Mouse (Mus musculus) left cerebral cortex, adult 11 months (tissue): ENCODE results near the gene Baiap2.

ENCODE experiments used
- DNase-seq: peaks from one replicate; pipeline ENCODE4 v3.0.0; 2022; ENCODE audit warnings: low spot score

Gene Baiap2

GRCm38 (mm10) chr11:119942727-119943427 is at the start of gene Baiap2:
Baiap2 (plus strand) TSS chr11:119942763.
- DNase-seq, result peak; percentile 92

GRCm38 (mm10) chr11:119893667-119894236 is 48.8 kb upstream of the Baiap2 start:
- no peak for DNase-seq

DNA sequence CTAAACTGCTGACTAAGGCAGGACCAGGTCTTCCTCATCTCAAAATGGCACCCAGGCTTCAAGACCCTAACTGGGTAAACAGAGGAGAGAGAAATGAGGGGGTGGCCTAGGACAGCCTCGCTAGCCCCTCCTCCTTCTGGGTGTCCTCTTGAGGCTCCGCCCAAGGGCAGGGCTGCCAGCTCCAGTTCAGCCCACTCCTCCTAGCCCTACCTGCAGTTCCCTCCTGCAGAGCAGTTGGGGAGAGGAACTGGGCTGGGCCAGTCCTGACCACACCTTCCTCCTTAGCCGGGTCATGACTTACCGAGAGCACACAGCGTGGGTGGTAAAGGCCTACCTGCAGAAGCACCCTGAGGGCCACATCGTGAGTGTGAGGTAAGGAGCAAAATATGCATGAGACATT is 47.9 kb upstream of the Baiap2 start:
- no peak for DNase-seq

DNA sequence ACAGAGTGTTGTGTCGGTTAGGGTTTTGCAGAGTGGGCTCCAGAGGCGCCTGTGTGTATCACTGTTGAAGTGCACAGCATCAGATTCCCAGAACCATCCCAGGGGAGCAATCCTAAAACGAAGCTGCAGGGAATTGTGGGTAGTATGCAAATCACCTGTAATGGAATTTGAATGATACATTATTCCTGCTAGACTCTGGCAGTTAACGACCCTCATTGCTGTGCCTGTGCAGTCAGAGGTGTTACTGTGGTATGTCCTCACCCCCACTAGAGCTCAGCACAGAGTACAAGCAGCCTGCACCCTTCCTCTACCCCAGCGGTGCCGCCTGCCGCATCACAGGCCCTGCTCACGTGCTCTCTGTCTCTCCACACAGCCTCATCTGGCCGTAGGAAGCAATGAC is 45.5 kb upstream of the Baiap2 start:
- DNase-seq, result no peak

- DNase-seq, result no peak
Measured at GRCm38 (mm10) chr11:119898976-119899375, 43.6 kb upstream of the Baiap2 start.

- DNase-seq, result no peak
Measured at GRCm38 (mm10) chr11:119901174-119901573, 41.4 kb upstream of the Baiap2 start.

GRCm38 (mm10) chr11:119902891-119903290 is 39.7 kb upstream of the Baiap2 start:
- no peak for DNase-seq

- DNase-seq, result no peak
Measured at GRCm38 (mm10) chr11:119904621-119905286, 37.8 kb upstream of the Baiap2 start.

- DNase-seq, result no peak
Measured at GRCm38 (mm10) chr11:119905794-119906193, 36.8 kb upstream of the Baiap2 start.

- no peak for DNase-seq
Measured at GRCm38 (mm10) chr11:119907006-119907650, 35.4 kb upstream of the Baiap2 start.

DNA sequence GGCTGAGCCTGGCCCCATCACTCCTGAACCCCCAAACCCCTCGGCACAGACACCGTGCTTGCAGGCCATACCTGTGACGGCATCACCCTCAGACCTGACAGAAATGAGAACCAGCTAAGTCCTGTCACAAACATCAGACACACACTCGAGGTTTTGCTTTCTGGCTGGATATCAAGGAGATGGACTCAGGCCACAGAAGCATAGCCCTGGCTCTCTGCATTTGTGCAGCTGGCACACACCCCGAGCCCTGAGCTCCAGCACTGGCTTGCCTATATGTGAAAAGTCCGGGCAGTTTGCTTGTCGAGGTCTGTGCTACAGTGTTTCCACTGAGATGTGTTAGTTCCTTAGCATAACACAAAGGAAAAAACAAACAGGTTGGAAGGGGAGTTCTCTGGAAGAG is 34.9 kb upstream of the Baiap2 start:
- DNase-seq, result no peak

GRCm38 (mm10) chr11:119909436-119909835 is 33.1 kb upstream of the Baiap2 start:
- no peak for DNase-seq

- no peak for DNase-seq
Measured at GRCm38 (mm10) chr11:119912845-119913244, 29.7 kb upstream of the Baiap2 start.

- peak; percentile 80 for DNase-seq
Measured at GRCm38 (mm10) chr11:119913291-119913934, 29.1 kb upstream of the Baiap2 start, which contains the start of gene Chmp6. Chmp6 (plus strand) TSS chr11:119913441.

GRCm38 (mm10) chr11:119913935-119914314 is 28.6 kb upstream of the Baiap2 start:
- DNase-seq, result no peak

DNA sequence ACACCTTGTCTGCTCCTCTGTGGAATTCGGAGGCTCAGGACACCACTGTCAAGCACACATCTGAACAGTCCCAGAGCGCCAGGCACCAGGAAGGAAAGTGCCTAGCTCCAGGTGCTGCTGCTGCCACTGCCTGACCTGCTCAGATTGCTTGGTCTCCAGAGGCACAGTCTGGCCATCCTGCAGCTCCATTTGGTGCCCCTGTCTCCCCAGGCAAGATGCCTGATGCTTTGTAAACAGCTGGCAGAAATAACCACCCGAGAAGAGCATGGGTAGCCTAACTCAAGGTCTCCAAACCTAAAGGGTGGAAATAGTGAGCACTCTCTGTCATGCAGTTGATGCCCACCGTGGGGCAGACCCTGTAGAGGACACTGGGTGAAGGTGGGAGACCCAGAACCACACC is 28.2 kb upstream of the Baiap2 start:
- DNase-seq, result no peak

- no peak for DNase-seq
Measured at GRCm38 (mm10) chr11:119915666-119916065, 26.9 kb upstream of the Baiap2 start.

DNA sequence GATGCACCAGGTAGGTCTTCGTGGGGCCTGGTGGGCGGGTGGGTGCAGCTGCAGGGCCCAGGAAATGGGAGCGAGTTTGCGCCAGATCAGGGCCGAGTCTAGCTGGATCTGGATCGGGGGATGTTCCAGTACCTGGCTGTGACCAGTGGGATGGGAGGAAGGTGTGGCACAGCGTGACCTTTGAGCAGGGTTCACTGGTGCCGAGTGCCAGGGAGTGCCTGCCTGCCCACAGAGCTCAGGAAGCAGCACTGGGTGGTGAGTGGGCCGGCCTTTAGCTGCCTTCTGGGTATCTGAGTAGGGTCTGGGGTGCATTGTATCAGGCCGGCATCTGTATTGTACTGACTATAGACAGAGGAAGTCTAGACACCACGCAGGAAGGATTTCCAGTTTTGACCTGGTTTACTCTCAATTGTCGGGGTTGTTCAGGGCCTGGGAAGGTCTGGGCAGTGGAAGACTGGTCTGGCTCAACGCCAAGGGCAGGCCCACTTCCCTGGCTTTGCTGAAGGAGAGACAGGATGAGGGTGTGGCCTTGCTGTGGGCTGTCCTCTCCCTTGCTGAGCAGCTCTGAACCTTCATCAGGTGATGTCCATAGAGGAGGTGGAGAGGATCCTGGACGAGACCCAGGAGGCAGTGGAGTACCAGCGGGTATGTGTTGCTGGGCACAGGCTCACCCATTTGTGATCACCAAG is 26.3 kb upstream of the Baiap2 start:
- DNase-seq, result no peak

GRCm38 (mm10) chr11:119916834-119917469 is 25.6 kb upstream of the Baiap2 start:
- DNase-seq, result no peak

DNA sequence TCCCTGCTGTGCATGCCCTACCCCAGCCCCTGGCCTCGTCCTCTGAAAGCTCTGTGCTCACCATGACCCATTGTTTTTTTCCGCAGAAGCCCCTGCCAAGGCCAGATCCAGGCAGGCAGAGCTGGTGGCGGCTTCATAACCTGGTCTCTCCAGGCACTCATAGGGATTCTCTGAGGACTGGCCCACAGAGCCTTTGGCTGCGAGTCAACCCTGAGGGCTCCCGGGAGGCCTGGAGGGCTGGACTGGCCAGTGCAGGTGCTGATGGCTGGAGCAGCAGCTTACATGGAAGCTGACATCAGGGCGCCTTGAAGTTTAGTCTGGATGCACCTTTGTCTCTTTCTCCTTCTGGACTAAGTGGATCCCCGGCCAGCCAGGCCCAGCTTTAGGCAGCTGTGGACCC is 24.0 kb upstream of the Baiap2 start:
- no peak for DNase-seq

DNA sequence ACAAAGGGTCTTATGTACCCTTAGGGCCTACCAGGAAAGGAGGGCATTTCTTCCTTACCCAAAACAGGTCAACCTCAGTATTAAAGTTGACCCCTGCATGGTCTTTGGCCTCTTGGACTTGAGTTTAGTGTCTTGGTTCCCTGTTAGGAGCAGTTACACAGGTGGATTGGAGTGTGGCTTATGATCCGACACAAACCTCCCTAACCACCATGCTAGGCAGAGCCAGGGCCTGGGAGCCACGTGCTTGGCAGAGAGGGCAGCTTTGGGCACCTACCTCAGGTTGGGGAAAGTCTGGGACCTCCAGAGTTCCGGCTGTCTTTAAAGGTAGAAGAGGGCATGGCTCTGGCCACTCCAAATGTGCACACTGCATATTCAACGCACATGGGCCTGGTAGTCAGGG is 23.1 kb upstream of the Baiap2 start:
- no peak for DNase-seq
